Mouse (Mus musculus) liver, postnatal 0 days (tissue): Measurements from ENCODE around the gene Ift52.

Experiments used
- CTCF ChIP-seq: sonication (generic); IDR thresholded peaks from 2 replicates; pipeline ENCODE4 v1.5.1; 2016; ENCODE audit warnings: antibody characterized with exemption, low read depth
- EP300 ChIP-seq: IDR thresholded peaks from 2 replicates; pipeline ENCODE4 v1.6.1; 2016; ENCODE audit warnings: antibody characterized with exemption, low read depth, mild to moderate bottlenecking

DNA sequence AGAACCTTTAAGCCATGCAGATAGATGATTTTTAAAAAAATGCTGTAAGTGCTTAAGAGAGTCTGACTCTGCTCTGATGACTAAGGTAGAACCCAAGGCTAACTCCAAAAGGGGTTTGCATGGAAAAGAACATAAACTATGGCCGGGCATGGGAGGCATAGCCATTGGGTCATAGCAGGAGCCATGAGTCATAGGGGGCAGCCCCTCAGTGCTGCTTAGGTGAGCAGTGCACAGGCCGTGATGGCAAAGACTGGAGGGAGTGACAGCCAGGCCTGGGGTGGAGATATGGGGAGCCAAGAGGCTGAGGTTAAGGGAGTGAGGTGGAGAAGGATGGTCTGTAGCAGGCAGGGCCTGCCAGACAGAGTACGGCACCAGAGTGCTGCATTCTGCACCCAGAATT lies 48.1 kb upstream of the Ift52 start:
- TF ChIP-seq CTCF = no peak
- TF ChIP-seq EP300 = no peak
